Mouse (Mus musculus) brain, embryonic 14.5 days (tissue): ENCODE measurements around the gene 1700020N01Rik.

Experiments
- CTCF ChIP-seq: fragments of 200-500 bp; IDR thresholded peaks from 2 replicates; pipeline ENCODE4 v1.5.1; 2012; ENCODE audit warnings: inconsistent platforms, mild to moderate bottlenecking, moderate library complexity, borderline replicate concordance; ENCODE audit not compliant: insufficient read depth, insufficient read length; ENCODE audit errors: extremely low read depth
- POLR2A ChIP-seq: fragments of 200-500 bp; IDR thresholded peaks from 2 replicates; pipeline ENCODE4 v1.6.1; 2012; ENCODE audit warnings: mild to moderate bottlenecking, inconsistent platforms, borderline replicate concordance; ENCODE audit not compliant: poor library complexity, insufficient read depth, insufficient read length, severe bottlenecking; ENCODE audit errors: extremely low read depth

GRCm38 (mm10) chr10:21631481-21631880, 38.5 kb downstream of the 1700020N01Rik start:
- TF ChIP-seq CTCF = no peak
- TF ChIP-seq POLR2A = no peak
